Mouse (Mus musculus): ENCODE data around the gene Isoc2a. TPM values are rescaled to one million over a fixed set of nuclear protein-coding genes. Genes with fewer than 3 reads are reported as not detected.
A peak's percentile ranks its signal among the peaks of the same experiment; 100 is the strongest.

The Isoc2a gene
- total RNA-seq, 2 experiments from 2014 or later, result 10.3 to 13.5 TPM

- no peak for DNase-seq (ENCODE audit: low spot score in 2 of 2)
- intact Hi-C loops (cut with DNase I), result no loop called here
Observed at GRCm38 (mm10) chr7:4926849-4927248, 49.9 kb downstream of the Isoc2a start.

- intact Hi-C loops (cut with DNase I), result no loop called here
- DNase-seq (ENCODE audit: low spot score in 2 of 2), result no peak
Observed at GRCm38 (mm10) chr7:4927711-4928110, 50.8 kb downstream of the Isoc2a start.

DNA sequence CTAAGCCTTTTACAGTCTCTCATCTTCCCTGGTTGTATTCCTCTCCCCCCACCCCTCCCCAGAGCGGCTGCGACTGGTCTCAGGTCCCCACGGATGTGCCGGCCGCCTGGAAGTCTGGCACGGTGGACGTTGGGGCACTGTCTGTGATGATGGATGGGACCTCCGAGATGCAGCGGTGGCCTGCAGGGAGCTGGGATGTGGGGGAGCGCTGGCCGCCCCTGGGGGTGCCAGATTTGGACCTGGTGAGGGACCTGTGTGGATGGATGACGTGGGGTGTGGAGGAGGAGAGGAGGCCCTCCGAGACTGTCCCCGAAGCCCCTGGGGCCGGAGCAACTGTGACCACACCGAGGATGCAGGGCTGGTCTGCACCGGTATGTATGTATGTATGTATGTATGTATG lies 51.4 kb downstream of the Isoc2a start:
- intact Hi-C loops (cut with DNase I), result no loop called here

DNA sequence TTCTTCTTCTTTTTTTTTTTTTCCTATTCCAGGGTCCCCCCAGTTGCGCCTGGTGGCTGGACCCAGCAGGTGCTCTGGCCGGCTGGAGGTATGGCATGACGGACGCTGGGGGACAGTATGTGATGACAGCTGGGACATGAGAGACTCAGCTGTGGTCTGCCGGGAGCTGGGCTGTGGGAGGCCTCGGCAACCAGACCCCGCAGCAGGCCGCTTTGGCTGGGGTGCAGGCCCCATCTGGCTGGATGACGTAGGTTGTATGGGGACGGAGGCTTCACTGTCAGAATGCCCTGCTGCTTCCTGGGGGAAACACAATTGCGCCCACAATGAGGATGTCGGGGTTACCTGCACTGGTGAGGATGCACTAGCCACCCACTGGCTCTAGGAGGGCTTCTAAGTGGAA lies 56.1 kb downstream of the Isoc2a start:
- DNase-seq (ENCODE audit: low spot score in 2 of 2), result no peak
- intact Hi-C loops (cut with DNase I), result no loop called here

More for the DNA sequence above, 51.4 kb downstream of the Isoc2a start:
- DNase-seq (ENCODE audit: low spot score in 2 of 2), result no peak

DNA sequence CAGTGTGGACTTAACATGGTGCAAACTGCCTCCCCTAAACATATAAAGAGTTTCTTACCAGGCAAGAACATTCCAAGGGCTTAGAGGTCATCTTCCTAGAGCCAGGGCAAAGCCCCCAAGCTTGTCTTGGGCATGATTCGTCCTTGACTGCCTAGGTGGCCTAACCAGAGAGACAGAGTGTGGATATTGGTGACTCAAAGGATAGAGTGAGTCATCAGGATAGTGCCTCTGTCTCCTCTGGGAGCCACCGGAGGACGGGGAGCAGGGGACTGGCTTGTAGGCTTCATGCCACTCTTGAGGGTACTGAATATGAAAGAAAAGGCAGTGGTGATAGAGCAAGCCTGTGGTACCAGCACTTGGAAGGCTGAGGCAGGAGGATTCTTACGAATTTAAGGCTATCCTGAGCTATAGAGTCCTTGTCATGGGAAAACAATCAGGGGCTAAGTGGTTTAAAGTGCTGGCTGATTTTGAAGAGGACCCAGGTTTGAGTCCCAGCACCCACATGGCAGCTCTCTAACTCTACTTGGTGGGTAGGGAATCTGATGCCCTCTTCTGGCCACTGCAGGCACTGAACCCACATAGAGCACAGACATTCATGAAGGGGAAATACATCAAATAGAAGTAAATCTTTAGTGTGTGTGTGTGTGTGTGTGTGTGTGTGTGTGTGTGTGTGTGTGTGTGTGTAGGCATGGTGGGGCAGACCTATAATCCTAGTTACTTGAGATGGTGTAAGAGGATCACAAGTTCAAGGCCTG lies 57.4 kb downstream of the Isoc2a start:
- intact Hi-C loops (cut with DNase I), result no loop called here
- no peak for DNase-seq (ENCODE audit: low spot score in 2 of 2)

DNA sequence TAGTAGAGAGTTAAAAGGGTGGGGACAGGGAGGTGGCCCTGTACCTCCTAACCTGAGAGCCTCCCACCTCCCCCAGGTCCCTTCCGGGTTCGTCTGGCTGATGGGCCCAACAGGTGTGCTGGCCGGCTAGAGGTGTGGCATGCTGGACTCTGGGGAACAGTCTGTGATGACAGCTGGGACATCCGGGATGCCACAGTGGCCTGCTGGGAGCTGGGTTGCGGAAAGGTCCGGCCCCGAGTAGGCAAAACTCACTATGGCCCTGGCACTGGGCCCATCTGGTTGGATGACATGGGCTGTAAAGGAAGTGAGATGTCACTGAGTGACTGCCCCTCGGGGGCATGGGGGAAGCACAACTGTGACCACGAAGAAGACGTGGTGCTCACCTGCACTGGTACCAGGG lies 59.9 kb downstream of the Isoc2a start:
- intact Hi-C loops (cut with DNase I), result no loop called here
- no peak for DNase-seq (ENCODE audit: low spot score in 2 of 2)

GRCm38 (mm10) chr7:4937392-4937791 lies 60.4 kb downstream of the Isoc2a start:
- DNase-seq (ENCODE audit: low spot score in 2 of 2), result no peak
- intact Hi-C loops (cut with DNase I), result no loop called here

DNA sequence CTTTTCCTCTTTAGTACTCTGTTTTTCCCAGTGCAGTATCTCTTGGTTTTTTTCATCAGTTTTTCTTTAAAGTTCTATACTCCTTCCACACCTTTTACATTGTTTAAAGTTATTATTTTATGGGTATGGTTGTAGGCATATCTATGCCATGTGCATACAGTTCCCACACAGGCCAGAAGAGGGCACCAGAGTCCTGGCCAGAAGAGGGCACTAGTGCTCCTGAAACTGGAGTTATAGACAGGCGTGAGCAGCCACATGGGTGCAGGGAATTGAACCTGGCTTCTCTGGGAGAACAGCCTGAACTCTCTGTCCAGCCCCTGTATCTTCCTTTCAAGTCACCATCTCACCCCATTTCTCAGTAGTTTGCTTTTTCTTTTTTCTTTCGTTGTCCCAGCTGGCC lies 61.5 kb downstream of the Isoc2a start:
- intact Hi-C loops (cut with DNase I), result no loop called here
- DNase-seq (ENCODE audit: low spot score in 2 of 2), result peak; percentile 30 to 56

GRCm38 (mm10) chr7:4940068-4940479 lies 63.1 kb downstream of the Isoc2a start:
- peak; percentile 69 to 74 for DNase-seq (ENCODE audit: low spot score in 2 of 2)
- intact Hi-C loops (cut with DNase I), result loop anchor here (5.0 kb wide), 2 partner anchors 57 to 112 kb away; partner anchors contain the start of genes Zfp579 and Zfp580

DNA sequence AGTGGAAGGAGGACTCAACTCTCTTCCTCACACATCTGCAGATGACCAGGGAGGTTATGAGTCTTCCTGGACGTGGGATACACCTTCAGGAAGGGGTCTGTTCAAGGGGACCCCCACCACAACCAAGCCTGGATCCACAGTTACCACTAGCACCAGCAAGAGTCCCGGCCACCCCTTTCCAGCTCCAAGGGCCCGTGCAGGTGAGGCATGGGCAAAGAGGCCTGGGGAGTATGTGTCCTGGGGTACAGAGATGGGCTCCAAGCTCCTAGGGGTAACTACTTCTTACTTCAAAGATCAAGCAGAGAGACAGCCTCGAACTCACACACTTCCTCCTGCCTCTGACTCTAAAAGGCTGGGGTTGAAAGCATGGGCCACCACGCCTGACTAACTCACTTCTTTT lies 65.7 kb downstream of the Isoc2a start:
- intact Hi-C loops (cut with DNase I), result loop anchor here (2.0 to 5.0 kb wide), 3 partner anchors 20 to 110 kb away; partner anchors contain the start of genes Zfp579 and Zfp580

GRCm38 (mm10) chr7:4943223-4943815 lies 66.4 kb downstream of the Isoc2a start:
- peak; percentile 89 to 91 for DNase-seq (ENCODE audit: low spot score in 2 of 2)
- intact Hi-C loops (cut with DNase I), result loop anchor here (2.0 to 5.0 kb wide), 3 partner anchors 19 to 109 kb away; partner anchors contain the start of genes Zfp579 and Zfp580

More for the DNA sequence above, 65.7 kb downstream of the Isoc2a start:
- no peak for DNase-seq (ENCODE audit: low spot score in 2 of 2)

Other genes starting within 250 kb of the Isoc2a start
- 10 to 100 TPM; 10.0 to 16.8 TPM for gene Tmem86b, start 245.7 kb upstream of the Isoc2a start, total RNA-seq (2021)
- gene Ppp6r1, start 218.1 kb upstream of the Isoc2a start, total RNA-seq (2021), result 100 to 1,000 TPM; 138 to 145 TPM
- 100 to 1,000 TPM; 100 to 106 TPM for gene Hspbp1, start 192.1 kb upstream of the Isoc2a start, total RNA-seq (2021)
- 100 to 1,000 TPM; 398 to 475 TPM for gene Brsk1, start 186.5 kb upstream of the Isoc2a start, total RNA-seq (2021)
- gene Tmem150b, start 151.9 kb upstream of the Isoc2a start, total RNA-seq (2021), result not detected
- 10 to 100 TPM; 18.9 to 35.8 TPM for gene Kmt5c, start 137.0 kb upstream of the Isoc2a start, total RNA-seq (2021)
- 1 to 10 TPM; 4.8 to 5.5 TPM for gene Cox6b2, start 124.1 kb upstream of the Isoc2a start, total RNA-seq (2021)
- not detected for gene Fam71e2, start 105.9 kb upstream of the Isoc2a start, total RNA-seq (2021)
- gene Il11, start 94.3 kb upstream of the Isoc2a start, total RNA-seq (2021), result under 1 TPM; 0.43 to 0.59 TPM
- gene Tmem190, start 94.2 kb upstream of the Isoc2a start, total RNA-seq (2021), result not detected
- 1 to 10 TPM; 2.7 to 3.7 TPM for gene Tmem238, start 87.5 kb upstream of the Isoc2a start, total RNA-seq (2021)
- gene Rpl28, start 84.3 kb upstream of the Isoc2a start, total RNA-seq (2021), result 100 to 1,000 TPM; 416 to 455 TPM
- 100 to 1,000 TPM in 1 of 2 experiments, 10 to 100 TPM in 1; 98.6 to 117 TPM for gene Ube2s, start 64.6 kb upstream of the Isoc2a start, total RNA-seq (2021)
- gene Shisa7, start 32.5 kb upstream of the Isoc2a start, total RNA-seq (2021), result 100 to 1,000 TPM in 1 of 2 experiments, 10 to 100 TPM in 1; 95.1 to 151 TPM
- gene Isoc2b, start 6.9 kb upstream of the Isoc2a start, total RNA-seq (2021), result 1 to 10 TPM; 6.0 to 8.6 TPM
- under 1 TPM in 1 of 2 experiments, not detected in 1; 0.32 TPM for gene Gm36210, start 29.4 kb downstream of the Isoc2a start, total RNA-seq (2021)
- gene Zfp628, start 38.1 kb downstream of the Isoc2a start, total RNA-seq (2021), result 10 to 100 TPM; 14.0 to 17.0 TPM
- gene Nat14, start 44.9 kb downstream of the Isoc2a start, total RNA-seq (2021), result 100 to 1,000 TPM; 103 to 106 TPM
- gene Ssc5d, start 48.6 kb downstream of the Isoc2a start, total RNA-seq (2021), result 1 to 10 TPM in 1 of 2 experiments, under 1 TPM in 1; 0.84 to 3.6 TPM
- gene Sbk2, start 87.3 kb downstream of the Isoc2a start, total RNA-seq (2021), result under 1 TPM in 1 of 2 experiments, not detected in 1; 0.15 TPM
- under 1 TPM; 0.44 to 0.86 TPM for gene Sbk3, start 94.0 kb downstream of the Isoc2a start, total RNA-seq (2021)
- 10 to 100 TPM; 30.9 to 31.3 TPM for gene Zfp579, start 119.0 kb downstream of the Isoc2a start, total RNA-seq (2021)
- 1 to 10 TPM; 6.7 to 7.0 TPM for gene Zfp524, start 137.3 kb downstream of the Isoc2a start, total RNA-seq (2021)
- 10 to 100 TPM; 22.2 to 32.9 TPM for gene Fiz1, start 137.5 kb downstream of the Isoc2a start, total RNA-seq (2021)
- gene Gm44973, start 138.3 kb downstream of the Isoc2a start, total RNA-seq (2021), result not detected
- 10 to 100 TPM; 32.7 to 42.3 TPM for gene Zfp865, start 143.2 kb downstream of the Isoc2a start, total RNA-seq (2021)
- gene Ccdc106, start 143.4 kb downstream of the Isoc2a start, total RNA-seq (2021), result 10 to 100 TPM; 60.6 to 60.9 TPM
- 1 to 10 TPM in 1 of 2 experiments, not detected in 1; 1.1 TPM for gene 4632433K11Rik, start 157.0 kb downstream of the Isoc2a start, total RNA-seq (2021)
- gene Zfp784, start 161.3 kb downstream of the Isoc2a start, total RNA-seq (2021), result 1 to 10 TPM; 5.3 to 5.7 TPM
- gene Zfp580, start 174.4 kb downstream of the Isoc2a start, total RNA-seq (2021), result 10 to 100 TPM; 27.4 to 35.7 TPM
- gene U2af2, start 185.0 kb downstream of the Isoc2a start, total RNA-seq (2021), result 100 to 1,000 TPM; 162 to 183 TPM
- gene Epn1, start 203.1 kb downstream of the Isoc2a start, total RNA-seq (2021), result 100 to 1,000 TPM; 435 to 530 TPM
- gene Rfpl4, start 239.8 kb downstream of the Isoc2a start, total RNA-seq (2021), result not detected
- under 1 TPM; 0.32 to 0.68 TPM for gene Rasl2-9, start 248.8 kb downstream of the Isoc2a start, total RNA-seq (2021)

Measured in left cerebral cortex, postnatal 36 days (tissue).